Mouse (Mus musculus): Measurements from ENCODE around the gene Mcm6. TPM values are rescaled to one million over a fixed set of nuclear protein-coding genes. Genes with fewer than 3 reads are reported as not detected.
A peak's percentile ranks its signal among the peaks of the same experiment; 100 is the strongest.

Gene Mcm6
- polyA plus RNA-seq, 1 experiment from 2014 or later, result 192 TPM

- Histone ChIP-seq H3K4me1 (ENCODE audit: control insufficient read depth, insufficient read depth, low read length) (no peaks in the 10 kb centered on the region), H3K4me3 (ENCODE audit: low read depth, low read length) (no peak overlapping the region), H3K27me3 (ENCODE audit: control insufficient read depth, insufficient read depth, low read length) (no peaks in the 10 kb centered on the region), H3K9me3 (replicated peaks; ENCODE audit: control insufficient read depth, low read length) (no peaks in the 10 kb centered on the region), H3K9ac (ENCODE audit: low read depth, low read length) (no peak overlapping the region), H3K27ac (ENCODE audit: low read depth, low read length) (no peak overlapping the region), H3K4me2 (no peak overlapping the region), H3K36me3 (ENCODE audit: control insufficient read depth, insufficient read depth, low read length) (peaks cover 12% of the 10 kb centered on the region)
- 89% methylated on average over 2 of the region's 2 CpGs for WGBS (ENCODE audit: insufficient replicate concordance)
- ATAC-seq (replicated peaks; ENCODE audit: insufficient number of reproducible peaks, low FRiP score, low TSS enrichment), result no peak
These were observed 32.9 kb upstream of the Mcm6 start for GRCm38 (mm10) chr1:128392382-128392781.

- Histone ChIP-seq H3K4me3 (ENCODE audit: low read depth, low read length) (no peak overlapping the region), H3K36me3 (ENCODE audit: control insufficient read depth, insufficient read depth, low read length) (peaks cover 10% of the 10 kb centered on the region), H3K9me3 (replicated peaks; ENCODE audit: control insufficient read depth, low read length) (no peaks in the 10 kb centered on the region), H3K9ac (ENCODE audit: low read depth, low read length) (no peak overlapping the region), H3K27me3 (ENCODE audit: control insufficient read depth, insufficient read depth, low read length) (no peaks in the 10 kb centered on the region), H3K4me1 (ENCODE audit: control insufficient read depth, insufficient read depth, low read length) (no peaks in the 10 kb centered on the region), H3K27ac (ENCODE audit: low read depth, low read length) (no peak overlapping the region), H3K4me2 (no peak overlapping the region)
- ATAC-seq (replicated peaks; ENCODE audit: insufficient number of reproducible peaks, low FRiP score, low TSS enrichment), result no peak
- 89% methylated on average over 7 of the region's 7 CpGs for WGBS (ENCODE audit: insufficient replicate concordance)
These were observed 27.0 kb upstream of the Mcm6 start for GRCm38 (mm10) chr1:128386487-128386886.

- Histone ChIP-seq H3K36me3 (ENCODE audit: control insufficient read depth, insufficient read depth, low read length) (peaks cover 13% of the 10 kb centered on the region), H3K9ac (ENCODE audit: low read depth, low read length) (no peak overlapping the region), H3K27me3 (ENCODE audit: control insufficient read depth, insufficient read depth, low read length) (no peaks in the 10 kb centered on the region), H3K4me3 (ENCODE audit: low read depth, low read length) (no peak overlapping the region), H3K4me1 (ENCODE audit: control insufficient read depth, insufficient read depth, low read length) (no peaks in the 10 kb centered on the region), H3K9me3 (replicated peaks; ENCODE audit: control insufficient read depth, low read length) (no peaks in the 10 kb centered on the region), H3K27ac (ENCODE audit: low read depth, low read length) (no peak overlapping the region), H3K4me2 (no peak overlapping the region)
- 95% methylated on average over 4 of the region's 4 CpGs for WGBS (ENCODE audit: insufficient replicate concordance)
- no peak for ATAC-seq (replicated peaks; ENCODE audit: insufficient number of reproducible peaks, low FRiP score, low TSS enrichment)
These were observed 17.4 kb upstream of the Mcm6 start for GRCm38 (mm10) chr1:128376841-128377240.

- H3K36me3 ChIP-seq (ENCODE audit: control insufficient read depth, insufficient read depth, low read length), result peaks cover 7% of the 10 kb centered on the region; the same call in 1 of the 2 replicates
These were observed 12.8 kb upstream of the Mcm6 start for GRCm38 (mm10) chr1:128372143-128372860.

GRCm38 (mm10) chr1:128368732-128369441 is 9.4 kb upstream of the Mcm6 start:
- WGBS (ENCODE audit: insufficient replicate concordance), result 71% methylated on average over 5 of the region's 5 CpGs
- no peak for ATAC-seq (replicated peaks; ENCODE audit: insufficient number of reproducible peaks, low FRiP score, low TSS enrichment)

More at GRCm38 (mm10) chr1:128372143-128372860, 12.8 kb upstream of the Mcm6 start:
- Histone ChIP-seq H3K27ac (ENCODE audit: low read depth, low read length) (no peak overlapping the region), H3K9me3 (replicated peaks; ENCODE audit: control insufficient read depth, low read length) (no peaks in the 10 kb centered on the region), H3K4me2 (no peak overlapping the region), H3K27me3 (ENCODE audit: control insufficient read depth, insufficient read depth, low read length) (no peaks in the 10 kb centered on the region), H3K4me3 (ENCODE audit: low read depth, low read length) (no peak overlapping the region), H3K9ac (ENCODE audit: low read depth, low read length) (no peak overlapping the region), H3K4me1 (ENCODE audit: control insufficient read depth, insufficient read depth, low read length) (no peaks in the 10 kb centered on the region)
- no peak for ATAC-seq (replicated peaks; ENCODE audit: insufficient number of reproducible peaks, low FRiP score, low TSS enrichment)
- WGBS (ENCODE audit: insufficient replicate concordance), result 87% methylated on average over 7 of the region's 7 CpGs

GRCm38 (mm10) chr1:128360601-128361000 is 1.1 kb upstream of the Mcm6 start:
- WGBS (ENCODE audit: insufficient replicate concordance), result 62% methylated on average over 2 of the region's 2 CpGs
- Histone ChIP-seq H3K4me2 (no peak overlapping the region), H3K27me3 (ENCODE audit: control insufficient read depth, insufficient read depth, low read length) (no peaks in the 10 kb centered on the region), H3K36me3 (ENCODE audit: control insufficient read depth, insufficient read depth, low read length) (peaks cover 20% of the 10 kb centered on the region), H3K9me3 (replicated peaks; ENCODE audit: control insufficient read depth, low read length) (no peaks in the 10 kb centered on the region), H3K4me1 (ENCODE audit: control insufficient read depth, insufficient read depth, low read length) (0 out of 2 replicates have a peak, but pooled peaks cover 7% of the 10 kb centered on the region), H3K4me3 (ENCODE audit: low read depth, low read length) (no peak overlapping the region), H3K27ac (ENCODE audit: low read depth, low read length) (no peak overlapping the region), H3K9ac (ENCODE audit: low read depth, low read length) (no peak overlapping the region)
- ATAC-seq (replicated peaks; ENCODE audit: insufficient number of reproducible peaks, low FRiP score, low TSS enrichment), result no peak

More at GRCm38 (mm10) chr1:128368732-128369441, 9.4 kb upstream of the Mcm6 start:
- Histone ChIP-seq H3K9ac (ENCODE audit: low read depth, low read length) (no peak overlapping the region), H3K4me1 (ENCODE audit: control insufficient read depth, insufficient read depth, low read length) (no peaks in the 10 kb centered on the region), H3K9me3 (replicated peaks; ENCODE audit: control insufficient read depth, low read length) (no peaks in the 10 kb centered on the region), H3K4me2 (no peak overlapping the region), H3K27me3 (ENCODE audit: control insufficient read depth, insufficient read depth, low read length) (no peaks in the 10 kb centered on the region), H3K27ac (ENCODE audit: low read depth, low read length) (no peak overlapping the region), H3K4me3 (ENCODE audit: low read depth, low read length) (no peak overlapping the region), H3K36me3 (ENCODE audit: control insufficient read depth, insufficient read depth, low read length) (peaks cover 2% of the 10 kb centered on the region; the same call in 1 of the 2 replicates)

GRCm38 (mm10) chr1:128358916-128359553 is 429 bp downstream of the Mcm6 start:
- peak overlapping the region; percentile 86 for H3K4me3 ChIP-seq (ENCODE audit: low read depth, low read length)
- peak overlapping the region; percentile 90 for H3K9ac ChIP-seq (ENCODE audit: low read depth, low read length)
- H3K9me3 ChIP-seq (replicated peaks; ENCODE audit: control insufficient read depth, low read length), result no peaks in the 10 kb centered on the region
- H3K27me3 ChIP-seq (ENCODE audit: control insufficient read depth, insufficient read depth, low read length), result no peaks in the 10 kb centered on the region
- peak overlapping the region; percentile 91 for H3K27ac ChIP-seq (ENCODE audit: low read depth, low read length)
- WGBS (ENCODE audit: insufficient replicate concordance), result under 1% methylated on average over 35 of the region's 35 CpGs
- peaks cover 20% of the 10 kb centered on the region for H3K36me3 ChIP-seq (ENCODE audit: control insufficient read depth, insufficient read depth, low read length)
- H3K4me2 ChIP-seq, result peak overlapping the region; percentile 74
- peak; percentile 79 for ATAC-seq (replicated peaks; ENCODE audit: insufficient number of reproducible peaks, low FRiP score, low TSS enrichment)
- H3K4me1 ChIP-seq (ENCODE audit: control insufficient read depth, insufficient read depth, low read length), result 0 out of 2 replicates have a peak, but pooled peaks cover 7% of the 10 kb centered on the region

- Histone ChIP-seq H3K36me3 (ENCODE audit: control insufficient read depth, insufficient read depth, low read length) (peaks cover 20% of the 10 kb centered on the region), H3K9me3 (replicated peaks; ENCODE audit: control insufficient read depth, low read length) (no peaks in the 10 kb centered on the region), H3K4me3 (ENCODE audit: low read depth, low read length) (peak overlapping the region; percentile 86), H3K4me2 (peak overlapping the region; percentile 74), H3K9ac (ENCODE audit: low read depth, low read length) (peak overlapping the region; percentile 90), H3K27ac (ENCODE audit: low read depth, low read length) (no peak overlapping the region), H3K27me3 (ENCODE audit: control insufficient read depth, insufficient read depth, low read length) (no peaks in the 10 kb centered on the region), H3K4me1 (ENCODE audit: control insufficient read depth, insufficient read depth, low read length) (0 out of 2 replicates have a peak, but pooled peaks cover 7% of the 10 kb centered on the region)
- ATAC-seq (replicated peaks; ENCODE audit: insufficient number of reproducible peaks, low FRiP score, low TSS enrichment), result no peak
- 67% methylated on average over 6 of the region's 6 CpGs for WGBS (ENCODE audit: insufficient replicate concordance)
These were observed 1.2 kb downstream of the Mcm6 start for GRCm38 (mm10) chr1:128358276-128358675.

Data from heart, embryonic 11.5 days (tissue).